Mouse (Mus musculus) lung, postnatal 14 days (tissue): ENCODE results near the gene Hoxb2.

Experiments used
- DNase-seq: peaks from one replicate; pipeline ENCODE4 v3.0.0; 2021

Gene Hoxb2

DNA sequence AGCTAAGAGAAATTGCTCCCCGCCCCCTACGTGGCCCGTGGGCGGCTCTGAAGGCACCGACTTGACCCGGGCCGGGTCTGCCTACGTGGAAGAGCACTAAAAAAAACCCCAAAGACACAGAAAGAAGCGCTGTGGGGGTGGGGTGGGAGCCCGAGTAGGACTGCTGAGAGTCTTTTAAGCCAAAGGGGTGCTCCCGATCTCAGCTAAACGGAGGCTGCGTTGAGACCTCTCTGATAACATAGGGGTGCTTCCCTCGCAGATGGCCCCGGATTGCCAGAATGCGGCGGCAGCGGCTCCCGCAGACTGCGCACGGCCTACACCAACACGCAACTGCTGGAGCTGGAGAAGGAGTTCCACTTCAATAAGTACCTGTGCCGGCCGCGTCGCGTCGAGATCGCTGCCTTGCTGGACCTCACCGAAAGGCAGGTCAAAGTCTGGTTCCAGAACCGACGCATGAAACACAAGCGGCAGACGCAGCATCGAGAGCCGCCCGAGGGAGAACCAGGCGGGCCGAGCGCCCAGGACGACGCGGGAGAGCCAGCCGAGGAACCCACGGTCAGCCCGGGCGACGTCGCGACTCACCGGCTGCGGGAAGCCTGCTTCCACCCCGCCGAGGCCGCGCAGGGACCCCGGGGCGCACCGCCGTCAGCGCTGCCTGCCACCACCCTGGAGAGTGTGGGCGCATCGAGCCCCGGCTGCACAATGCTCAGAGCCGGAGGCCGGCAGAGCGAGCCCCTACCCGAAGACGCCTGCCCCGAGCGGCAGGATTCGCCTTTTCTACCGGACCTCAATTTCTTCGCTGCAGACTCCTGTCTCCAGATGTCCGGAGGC lies 2.6 kb downstream of the Hoxb2 start:
- peak; percentile 37 for DNase-seq

DNA sequence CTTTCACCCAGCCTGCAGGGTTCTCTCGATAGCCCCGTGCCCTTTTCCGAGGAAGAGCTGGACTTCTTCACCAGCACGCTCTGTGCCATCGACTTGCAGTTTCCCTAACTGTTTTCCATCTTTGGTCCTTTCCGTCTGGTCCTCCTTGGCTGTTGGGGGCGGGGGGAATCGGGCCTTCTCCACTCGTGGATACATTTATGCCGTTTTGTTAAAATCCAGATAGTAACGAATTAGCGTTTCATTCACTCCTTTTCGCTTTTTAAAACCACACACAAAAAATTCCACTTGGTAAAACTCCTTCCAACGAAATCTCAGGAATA lies 3.2 kb downstream of the Hoxb2 start:
- no peak for DNase-seq

DNA sequence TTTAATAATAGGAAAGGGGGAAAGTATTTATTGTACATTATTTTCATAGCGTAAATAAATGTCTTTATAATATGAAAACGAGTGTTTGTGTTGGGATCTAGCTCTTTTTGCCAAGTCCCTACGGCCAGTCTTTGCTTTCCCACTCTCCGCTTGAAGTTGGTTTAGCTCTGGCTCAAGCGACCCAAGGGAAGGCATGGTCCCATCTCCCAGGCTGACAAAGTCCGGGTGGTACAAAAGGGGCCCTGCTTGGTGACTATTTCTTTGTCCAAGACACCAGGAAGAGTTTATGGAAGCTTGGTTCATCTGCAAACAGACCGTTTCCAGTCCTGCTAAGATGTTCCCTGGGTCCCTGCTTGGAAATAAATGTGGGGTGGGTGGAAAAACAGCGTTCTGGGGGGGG lies 3.6 kb downstream of the Hoxb2 start:
- peak; percentile 18 for DNase-seq

DNA sequence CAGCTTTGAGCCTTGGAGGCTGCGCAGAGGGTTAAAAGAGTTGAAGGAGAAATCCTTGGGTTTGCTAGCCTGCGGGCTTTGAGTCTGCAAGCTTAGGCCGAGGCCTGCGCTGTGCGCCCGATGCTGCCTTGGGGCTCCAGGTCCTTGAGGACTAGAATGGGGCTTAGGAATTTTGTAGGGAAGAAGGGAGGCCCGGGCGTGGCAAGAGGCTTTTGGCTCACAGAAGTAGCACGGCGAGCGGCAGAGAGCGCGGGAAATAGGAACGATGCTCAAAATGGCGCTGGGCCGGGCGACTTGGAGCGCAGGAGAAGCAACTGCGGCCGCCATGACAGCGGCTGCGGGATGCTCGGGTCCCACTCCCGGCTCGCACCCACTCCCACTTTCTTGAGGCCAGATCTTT lies 4.1 kb downstream of the Hoxb2 start:
- peak; percentile 50 for DNase-seq

DNA sequence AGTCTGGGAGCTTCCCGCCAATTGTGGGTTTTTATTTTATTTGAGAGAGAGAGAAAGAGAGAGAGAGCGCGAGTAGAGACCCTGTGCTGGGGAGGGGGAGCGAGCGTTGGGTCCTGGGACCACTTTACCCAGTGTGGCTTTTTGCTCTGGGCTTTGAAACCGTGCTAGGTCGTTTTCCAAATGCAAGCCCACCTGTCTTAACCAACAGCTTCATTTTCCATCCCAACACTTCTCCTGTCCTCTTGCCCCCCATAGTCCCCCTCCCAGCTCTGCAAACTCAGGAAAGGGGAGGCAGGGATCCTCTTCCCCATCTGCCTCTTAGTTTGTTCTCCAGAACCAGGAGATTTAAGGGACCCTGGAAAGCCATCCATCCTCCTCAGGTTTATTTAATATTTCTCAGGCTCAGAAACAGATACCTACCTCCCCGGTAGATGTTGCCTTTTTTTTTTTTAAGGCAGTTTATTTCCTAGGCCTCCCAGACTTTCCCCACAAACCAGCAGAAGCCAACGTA lies 4.5 kb downstream of the Hoxb2 start:
- no peak for DNase-seq

- DNase-seq, result no peak
These were observed 13.5 kb downstream of the Hoxb2 start for GRCm38 (mm10) chr11:96363807-96364206.

GRCm38 (mm10) chr11:96365441-96366091 lies 15.2 kb downstream of the Hoxb2 start, which contains the start of gene Hoxb1:
Gene Hoxb1 (plus strand): TSS chr11:96365752.
- DNase-seq, result no peak

DNA sequence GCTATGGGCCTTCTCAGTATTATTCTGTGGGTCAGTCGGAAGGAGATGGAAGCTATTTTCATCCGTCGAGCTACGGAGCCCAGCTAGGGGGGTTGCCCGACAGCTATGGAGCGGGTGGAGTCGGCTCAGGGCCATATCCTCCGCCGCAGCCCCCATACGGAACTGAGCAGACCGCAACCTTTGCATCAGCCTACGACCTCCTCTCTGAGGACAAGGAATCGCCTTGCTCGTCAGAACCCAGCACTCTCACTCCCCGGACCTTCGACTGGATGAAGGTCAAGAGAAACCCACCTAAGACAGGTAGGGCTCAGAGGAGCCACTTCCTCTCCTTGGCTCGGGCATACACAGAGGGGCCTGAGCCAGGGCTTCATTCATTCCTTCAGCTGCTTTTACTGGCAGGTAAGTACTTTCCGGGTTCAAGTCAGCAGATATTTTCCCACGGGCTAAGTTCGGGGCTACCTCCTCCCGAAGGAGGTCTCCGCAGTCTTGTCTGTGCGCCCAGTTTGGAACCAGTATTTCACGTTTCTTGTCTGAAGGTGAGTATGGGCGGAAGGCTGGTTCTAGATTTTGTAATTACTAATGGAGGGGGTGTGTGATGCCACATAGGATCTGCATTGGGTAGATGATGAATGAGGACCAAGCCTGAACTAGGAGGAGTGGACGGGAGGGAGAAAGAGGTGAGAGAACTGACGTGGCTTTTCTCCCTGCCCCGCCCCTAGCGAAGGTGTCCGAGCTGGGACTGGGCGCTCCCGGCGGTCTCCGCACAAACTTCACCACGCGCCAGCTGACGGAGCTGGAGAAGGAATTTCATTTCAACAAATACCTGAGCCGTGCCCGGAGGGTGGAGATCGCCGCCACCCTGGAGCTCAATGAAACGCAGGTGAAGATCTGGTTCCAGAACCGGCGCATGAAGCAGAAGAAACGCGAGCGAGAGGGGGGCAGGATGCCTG lies 16.0 kb downstream of the Hoxb2 start:
- DNase-seq, result peak; percentile 33

- no peak for DNase-seq
These were observed 16.8 kb downstream of the Hoxb2 start for GRCm38 (mm10) chr11:96367141-96367540.

DNA sequence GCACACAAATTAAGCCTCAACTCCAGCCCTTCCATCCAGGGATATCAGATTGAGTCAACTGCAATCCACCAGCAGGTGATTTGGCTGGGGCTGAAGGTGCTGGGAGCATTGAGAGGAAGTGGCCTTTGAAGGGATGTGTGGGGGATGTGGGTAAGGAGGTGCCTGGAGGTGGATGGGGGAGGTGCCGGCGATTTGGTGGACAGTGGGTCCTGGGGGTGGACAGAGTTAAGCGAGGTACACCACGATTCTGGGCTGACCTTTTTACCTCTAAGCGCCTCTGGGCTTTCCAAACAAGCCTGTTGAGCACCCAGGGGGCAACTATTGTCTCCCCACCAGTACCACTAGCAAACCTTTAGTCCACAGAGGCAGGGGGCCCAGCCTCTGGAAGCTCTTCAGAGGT lies 18.4 kb downstream of the Hoxb2 start:
- DNase-seq, result no peak

GRCm38 (mm10) chr11:96369140-96369539 lies 18.8 kb downstream of the Hoxb2 start:
- no peak for DNase-seq

DNA sequence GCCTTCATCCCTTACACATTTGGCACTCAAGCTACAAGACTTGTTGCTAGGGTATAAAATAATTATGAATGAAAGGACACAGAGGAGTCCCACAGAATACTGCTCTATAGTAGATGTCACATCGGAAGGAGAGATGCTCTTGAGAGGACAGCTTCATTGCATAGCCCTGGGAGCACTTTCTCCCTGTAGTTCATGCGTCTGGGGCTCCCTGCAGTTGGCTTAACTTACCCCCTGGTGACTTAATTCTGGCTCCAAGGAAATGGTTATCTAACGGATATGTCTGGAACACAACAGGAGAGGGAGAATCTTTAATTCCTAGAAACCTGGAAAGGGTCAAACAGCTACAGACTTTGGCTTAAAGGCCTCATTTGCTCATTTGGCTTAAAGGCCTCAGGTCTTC lies 21.4 kb downstream of the Hoxb2 start:
- no peak for DNase-seq

DNA sequence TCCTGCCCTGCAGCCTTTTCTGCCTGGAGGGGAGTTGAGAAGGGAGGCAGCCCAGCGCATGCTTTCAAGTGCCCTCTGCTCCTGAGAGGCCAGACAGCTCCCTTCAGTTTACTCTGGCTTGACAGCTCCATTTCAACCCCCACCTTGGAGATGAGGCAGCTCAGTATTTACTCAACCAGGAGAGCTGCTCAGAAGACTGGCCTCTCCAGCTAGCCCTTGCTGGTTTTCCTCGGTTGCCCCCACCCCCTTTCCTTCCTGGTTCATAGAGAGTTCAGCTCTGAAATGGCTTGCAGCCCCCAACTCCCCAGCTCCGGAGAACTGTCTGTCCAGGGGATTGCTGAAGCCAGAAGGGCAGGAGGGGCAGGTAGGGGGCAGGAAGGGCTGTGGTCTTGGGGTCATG lies 22.2 kb downstream of the Hoxb2 start:
- no peak for DNase-seq

DNA sequence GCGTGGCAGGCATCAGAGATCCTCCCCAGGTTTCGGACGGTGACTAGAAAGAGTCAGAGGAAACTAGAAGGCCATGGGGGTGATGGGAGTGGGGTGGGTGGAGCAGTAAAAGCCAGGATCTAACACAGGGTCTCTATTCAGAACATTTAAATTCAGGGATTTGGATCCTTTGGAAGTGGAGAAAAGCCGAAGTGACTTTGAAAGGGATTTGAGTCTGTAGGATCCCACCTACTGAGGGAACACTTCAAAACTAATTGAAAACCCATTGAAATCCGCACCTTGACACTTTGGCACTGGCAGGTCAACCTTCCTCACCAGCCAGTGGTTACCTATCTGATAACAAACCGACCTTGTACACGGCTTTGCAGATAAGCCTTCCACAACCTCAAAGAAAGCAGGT lies 24.5 kb downstream of the Hoxb2 start:
- no peak for DNase-seq

DNA sequence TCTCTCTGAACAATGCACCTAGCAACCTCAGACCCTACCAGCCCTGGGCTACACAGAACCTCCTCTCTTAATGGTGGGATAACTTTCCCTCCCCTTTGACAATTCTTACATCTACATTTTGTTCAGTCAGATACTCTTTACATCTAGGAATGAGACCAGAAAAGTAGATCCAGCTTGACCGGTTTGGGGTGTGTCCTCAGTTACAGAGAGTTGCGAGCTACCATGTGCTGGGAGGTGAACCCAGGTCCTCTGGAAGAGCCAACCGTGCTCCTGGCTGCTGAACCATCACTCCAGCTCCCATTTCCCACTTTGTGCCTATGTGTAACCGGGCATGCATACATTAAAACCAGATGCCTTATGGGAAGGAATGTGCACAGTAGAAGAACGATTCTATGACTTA lies 33.1 kb downstream of the Hoxb2 start:
- DNase-seq, result no peak

- no peak for DNase-seq
These were observed 37.3 kb downstream of the Hoxb2 start for GRCm38 (mm10) chr11:96387635-96388034.

DNA sequence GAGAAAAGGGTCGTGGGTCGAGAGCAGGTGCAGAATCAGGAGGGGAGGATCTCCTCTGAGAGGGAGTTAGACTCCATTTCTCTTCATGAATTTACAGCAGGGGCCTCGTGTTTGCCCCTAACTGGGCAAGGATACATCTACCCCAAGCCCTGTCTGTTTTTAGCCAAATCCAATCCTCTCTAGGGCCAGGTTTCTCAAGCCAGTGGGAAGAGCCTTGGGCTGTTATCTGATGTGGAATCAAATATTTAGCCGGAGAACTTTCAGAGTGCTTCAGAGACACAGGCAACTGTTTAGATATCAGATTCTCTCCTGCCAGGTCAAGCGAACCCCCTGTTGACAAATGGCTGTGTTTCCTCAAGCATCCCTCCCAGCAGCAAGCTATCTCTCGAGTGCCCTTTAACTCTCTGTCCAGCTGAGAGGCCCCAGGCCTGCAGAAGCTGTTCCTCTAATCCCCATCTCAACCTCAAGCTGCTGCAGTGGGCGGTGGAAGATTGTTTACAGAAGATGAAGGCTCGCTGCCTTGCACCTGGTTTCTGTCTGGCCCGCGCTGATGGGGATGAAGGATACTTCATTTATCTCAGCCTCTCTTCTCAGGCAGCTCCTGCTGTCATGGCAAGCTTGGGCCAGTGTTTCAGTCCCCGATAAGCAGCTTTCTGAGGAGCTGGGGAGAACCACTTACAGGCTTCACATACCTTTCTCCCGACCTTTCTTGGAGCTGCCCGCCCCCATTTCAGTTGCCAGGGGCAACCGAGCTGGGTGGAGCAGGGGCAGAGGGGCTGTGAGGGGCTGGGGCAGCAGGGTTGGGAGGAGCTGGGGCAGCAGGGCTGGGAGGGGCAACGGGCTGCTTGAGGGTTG lies 46.7 kb downstream of the Hoxb2 start:
- DNase-seq, result no peak

- DNase-seq, result no peak
These were observed 47.5 kb downstream of the Hoxb2 start for GRCm38 (mm10) chr11:96397806-96398335.

- peak; percentile 28 for DNase-seq
These were observed 49.6 kb downstream of the Hoxb2 start for GRCm38 (mm10) chr11:96399923-96400322.
